Mouse (Mus musculus) forebrain, postnatal 0 days (tissue): ENCODE measurements around the gene Mad1l1. TPM values are rescaled to one million over a fixed set of nuclear protein-coding genes. Genes with fewer than 3 reads are reported as not detected.
"Not testable (repeated sequence)": the region's sequence is repeated elsewhere in the genome, so short reads cannot be mapped to it uniquely, and the experiment has no call there.

Source experiments
- ATAC-seq: fragments of 200-750 bp; cut with Nextera tagmentation; 2 replicates; pipeline ENCODE4 v1.8.0; 2017; ENCODE audit warnings: mild to moderate bottlenecking, moderate library complexity
- DNase-seq: peaks from one replicate; pipeline ENCODE4 v3.0.0-alpha.2; 2015
- H3K27ac ChIP-seq: fragments of 300-500 bp; sonication (generic); 2 replicates; pipeline ENCODE4 v1.5.1; 2014; ENCODE audit warnings: low read depth, mild to moderate bottlenecking, antibody characterized with exemption, low read length, moderate library complexity, mixed read lengths
- H3K27me3 ChIP-seq: fragments of 300-500 bp; sonication (generic); 2 replicates; pipeline ENCODE4 v1.6.1; 2014; ENCODE audit warnings: mild to moderate bottlenecking, low read length, mixed read lengths; ENCODE audit not compliant: insufficient read depth
- H3K36me3 ChIP-seq: fragments of 300-500 bp; sonication (generic); 2 replicates; pipeline ENCODE4 v1.6.1; 2014; ENCODE audit warnings: mild to moderate bottlenecking, moderate library complexity; ENCODE audit not compliant: insufficient read depth
- H3K4me1 ChIP-seq: fragments of 300-500 bp; sonication (generic); 2 replicates; pipeline ENCODE4 v1.6.1; 2014; ENCODE audit warnings: antibody characterized with exemption; ENCODE audit not compliant: insufficient read depth
- H3K4me2 ChIP-seq: fragments of 300-500 bp; sonication (generic); 2 replicates; pipeline ENCODE4 v1.6.1; 2014; ENCODE audit warnings: low read depth, mild to moderate bottlenecking, moderate library complexity
- H3K4me3 ChIP-seq: fragments of 300-500 bp; sonication (generic); 2 replicates; pipeline ENCODE4 v1.5.1; 2014; ENCODE audit warnings: low read depth, low read length, mixed read lengths
- H3K9ac ChIP-seq: fragments of 300-500 bp; sonication (generic); 2 replicates; pipeline ENCODE4 v1.6.1; 2014; ENCODE audit warnings: mild to moderate bottlenecking
- H3K9me3 ChIP-seq: fragments of 300-500 bp; sonication (generic); 2 replicates; pipeline ENCODE4 v1.6.1; 2016; ENCODE audit warnings: low read length
- CTCF ChIP-seq: sonication (generic); IDR thresholded peaks from 2 replicates; pipeline ENCODE4 v1.5.1; 2016; ENCODE audit warnings: antibody characterized with exemption, control low read depth, low read depth
- WGBS: fragments of 180-500 bp; shearing (Covaris S2); extraction: QIAGEN DNeasy Blood & Tissue Kit; methylation state at CpG from one replicate; pipeline ENCODE4 v1.1.7; 2014; 5-methylcytosine and 5-hydroxymethylcytosine counted together
- polyA plus RNA-seq: library from polyadenylated mRNA; unstranded; fragments of >200 nt; fragmentation: Nextera tagmentation; extraction: Ambion mirVana; gene quantifications from 2 replicates; pipeline ENCODE4 v1.2.1, GENCODE M21; 2015
- total RNA-seq: library from RNA; depleted of rRNA; stranded (reverse); fragments of >200 nt; gene quantifications from 2 replicates; pipeline ENCODE4 v1.2.3, GENCODE M21; 2014; rRNA removed

Gene Mad1l1
- total RNA-seq (21.3 and 22.8 TPM in 2 replicates), polyA plus RNA-seq (26.7 and 29.5 TPM in 2 replicates)

GRCm38 (mm10) chr5:140321042-140321755, at the start of gene Mad1l1, which contains the start of gene Nudt1:
Gene Mad1l1, minus strand, starts transcription at chr5:140321552.
Gene Nudt1, plus strand, starts transcription at chr5:140321656.
- WGBS, result 3% methylated on average over 60 of the region's 60 CpGs

GRCm38 (mm10) chr5:140370446-140371254, 49.3 kb upstream of the Mad1l1 start:
- Histone ChIP-seq H3K4me3 (no peak overlapping the region), H3K4me2 (no peak overlapping the region), H3K9me3 (no peaks in the 10 kb centered on the region), H3K9ac (no peak overlapping the region), H3K4me1 (no peaks in the 10 kb centered on the region), H3K36me3 (no peaks in the 10 kb centered on the region), H3K27ac (no peak overlapping the region), H3K27me3 (no peaks in the 10 kb centered on the region)
- DNase-seq, result peak; percentile 7
- WGBS, result 73% methylated on average over 6 of the region's 6 CpGs
- no peak for ATAC-seq
- TF ChIP-seq CTCF, result no peak

More at GRCm38 (mm10) chr5:140321042-140321755, at the start of gene Mad1l1, which contains the start of gene Nudt1:
- Histone ChIP-seq H3K27ac (peak within 1 kb of the TSS; percentile 78), H3K27me3 (no peaks in the 10 kb centered on the region), H3K9ac (peak within 1 kb of the TSS; percentile 91), H3K36me3 (no peaks in the 10 kb centered on the region; the same call in 1 of the 2 replicates), H3K4me2 (peak within 1 kb of the TSS; percentile 90), H3K9me3 (no peaks in the 10 kb centered on the region), H3K4me1 (peaks cover 7% of the 10 kb centered on the region; the same call in 1 of the 2 replicates), H3K4me3 (peak within 1 kb of the TSS; percentile 69)
- peak; percentile 97 for ATAC-seq
- peak; percentile 96 for DNase-seq
- TF ChIP-seq CTCF, result peak; percentile 29; the same call in 1 of the 2 replicates

GRCm38 (mm10) chr5:140369466-140369865, 48.1 kb upstream of the Mad1l1 start:
- ATAC-seq (no peak), DNase-seq (no peak)
- no peak overlapping the region for H3K27ac ChIP-seq
- 94% methylated on average over 2 of the region's 2 CpGs for WGBS
- H3K9ac ChIP-seq, result no peak overlapping the region
- no peaks in the 10 kb centered on the region for H3K9me3 ChIP-seq
- H3K36me3 ChIP-seq, result no peaks in the 10 kb centered on the region
- H3K4me2 ChIP-seq, result no peak overlapping the region
- H3K4me3 ChIP-seq, result no peak overlapping the region
- H3K4me1 ChIP-seq, result no peaks in the 10 kb centered on the region
- H3K27me3 ChIP-seq, result no peaks in the 10 kb centered on the region
- no peak for TF ChIP-seq CTCF

DNA sequence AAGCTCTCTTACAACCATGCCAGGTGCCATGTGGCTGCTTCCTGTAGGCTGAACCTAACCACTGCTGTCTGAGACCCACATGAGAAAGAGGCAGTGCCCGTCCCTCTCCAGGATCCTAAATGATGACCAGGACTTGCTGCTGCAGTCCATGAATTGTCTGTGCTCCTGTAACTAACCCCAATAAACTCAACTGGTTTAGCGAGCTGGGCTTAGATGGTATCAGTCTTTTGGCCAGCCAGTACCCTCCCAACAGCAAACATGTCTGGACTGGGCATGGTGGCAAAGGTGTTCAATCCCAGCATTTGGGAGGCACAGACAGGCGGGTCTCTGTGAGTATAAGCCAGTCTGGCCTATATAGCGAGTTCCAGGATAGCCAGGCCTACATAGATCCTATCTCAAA, 47.6 kb upstream of the Mad1l1 start:
- Histone ChIP-seq H3K27me3 (no peaks in the 10 kb centered on the region), H3K36me3 (no peaks in the 10 kb centered on the region), H3K9me3 (no peaks in the 10 kb centered on the region), H3K4me1 (no peaks in the 10 kb centered on the region), H3K4me2 (no peak overlapping the region), H3K9ac (no peak overlapping the region), H3K27ac (no peak overlapping the region), H3K4me3 (no peak overlapping the region)
- no peak for TF ChIP-seq CTCF
- DNase-seq, result no peak
- 97% methylated on average over 4 of the region's 4 CpGs for WGBS
- no peak for ATAC-seq

DNA sequence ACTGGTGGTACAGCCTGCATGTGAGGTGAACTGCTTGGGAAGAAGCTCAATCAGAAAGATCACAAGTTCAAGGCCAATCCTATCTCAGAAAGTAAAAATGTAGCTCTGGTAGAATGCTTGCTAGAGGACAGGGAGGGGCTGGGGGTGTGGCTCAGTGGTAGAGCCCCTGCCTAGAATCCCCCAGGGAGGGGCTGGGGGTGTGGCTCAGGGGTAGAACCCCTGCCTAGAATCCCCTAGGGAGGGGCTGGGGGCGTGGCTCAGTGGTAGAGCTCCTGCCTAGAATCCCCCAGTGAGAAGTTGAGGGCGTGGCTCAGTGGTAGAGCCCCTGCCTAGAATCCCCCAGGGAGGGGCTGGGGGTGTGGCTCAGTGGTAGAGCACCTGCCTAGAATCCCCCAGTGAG, 46.8 kb upstream of the Mad1l1 start:
- not testable (repeated sequence) for H3K9me3 ChIP-seq, H3K4me2 ChIP-seq, H3K4me1 ChIP-seq, H3K9ac ChIP-seq, DNase-seq, H3K36me3 ChIP-seq, H3K4me3 ChIP-seq, H3K27me3 ChIP-seq, H3K27ac ChIP-seq, ATAC-seq
- WGBS, result 89% methylated on average over 2 of the region's 2 CpGs

DNA sequence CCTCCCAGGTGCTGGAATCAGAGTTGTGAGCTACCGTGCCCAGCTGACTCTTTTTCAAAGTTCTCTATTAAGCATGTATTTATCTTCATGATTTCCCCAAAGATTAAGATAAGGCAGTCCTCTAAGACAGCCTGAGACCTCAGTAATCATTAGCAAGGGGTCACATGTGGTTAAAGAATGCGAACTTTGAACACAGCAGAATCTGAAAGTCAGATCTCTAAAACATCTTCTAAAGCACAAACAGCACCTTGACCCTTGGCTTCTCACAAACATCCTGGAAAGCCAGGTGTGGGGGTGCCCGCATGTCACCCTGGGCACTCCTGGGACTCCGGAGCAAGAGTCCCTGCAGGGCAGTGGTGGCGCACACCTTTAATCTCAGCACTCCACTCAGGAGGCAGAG, 43.1 kb upstream of the Mad1l1 start:
- 95% methylated on average over 5 of the region's 5 CpGs for WGBS
- ATAC-seq, result no peak
- Histone ChIP-seq H3K4me1 (no peaks in the 10 kb centered on the region), H3K27me3 (no peaks in the 10 kb centered on the region), H3K4me3 (no peak overlapping the region), H3K27ac (no peak overlapping the region), H3K36me3 (no peaks in the 10 kb centered on the region), H3K4me2 (no peak overlapping the region), H3K9ac (no peak overlapping the region), H3K9me3 (0 out of 2 replicates have a peak, but pooled peaks cover 5% of the 10 kb centered on the region)
- TF ChIP-seq CTCF, result no peak
- DNase-seq, result no peak
